Mouse (Mus musculus) adrenal gland, postnatal 25 days (tissue): ENCODE data around the gene Rgl1. TPM values are rescaled to one million over a fixed set of nuclear protein-coding genes. Genes with fewer than 3 reads are reported as not detected.

Experiments
- DNase-seq: peaks from one replicate; pipeline ENCODE4 v3.0.0; 2021; ENCODE audit warnings: mixed read lengths
- total RNA-seq: library from RNA; stranded (reverse); gene quantifications from 2 replicates; pipeline ENCODE4 v1.2.3, GENCODE M21; 2021

The Rgl1 gene
- total RNA-seq, 1 experiment from 2014 or later = 31.1 TPM

- DNase-seq = no peak
Observed at GRCm38 (mm10) chr1:152506175-152506574, 260.0 kb downstream of the Rgl1 start.

- DNase-seq = peak; percentile 10
Observed at GRCm38 (mm10) chr1:152499802-152500201, 266.3 kb downstream of the Rgl1 start.

GRCm38 (mm10) chr1:152497581-152497980 is 268.6 kb downstream of the Rgl1 start:
- no peak for DNase-seq

GRCm38 (mm10) chr1:152496831-152497230 is 269.3 kb downstream of the Rgl1 start:
- no peak for DNase-seq

GRCm38 (mm10) chr1:152492258-152492657 is 273.9 kb downstream of the Rgl1 start:
- no peak for DNase-seq

- no peak for DNase-seq
Observed at GRCm38 (mm10) chr1:152490842-152491241, 275.3 kb downstream of the Rgl1 start.

- no peak for DNase-seq
Observed at GRCm38 (mm10) chr1:152476126-152476525, 290.0 kb downstream of the Rgl1 start.

- no peak for DNase-seq
Observed at GRCm38 (mm10) chr1:152468443-152468842, 297.7 kb downstream of the Rgl1 start.

Other genes starting within 250 kb of the Rgl1 start
- not detected in 2 replicates for gene Apobec4, start 15.8 kb downstream of the Rgl1 start, total RNA-seq
- 111 and 124 TPM in 2 replicates for gene Arpc5, start 191 bp upstream of the Rgl1 start, total RNA-seq
- 4.0 and 4.2 TPM in 2 replicates for gene Ncf2, start 33.8 kb upstream of the Rgl1 start, total RNA-seq
- 68.2 and 70.2 TPM in 2 replicates for gene Smg7, start 136.3 kb upstream of the Rgl1 start, total RNA-seq
- gene Nmnat2, start 188.6 kb upstream of the Rgl1 start, total RNA-seq = 0.76 and 1.2 TPM in 2 replicates